Mouse (Mus musculus) limb, embryonic 11.5 days (tissue): Measurements from ENCODE around the gene Igsf9b. TPM values are rescaled to one million over a fixed set of nuclear protein-coding genes. Genes with fewer than 3 reads are reported as not detected.
A peak's percentile ranks its signal among the peaks of the same experiment; 100 is the strongest.

Source experiments
- ATAC-seq: fragments of 200-750 bp; cut with Nextera tagmentation; 2 replicates; pipeline ENCODE4 v1.8.0; 2017; ENCODE audit warnings: low read depth; ENCODE audit not compliant: insufficient number of reproducible peaks, low FRiP score, low TSS enrichment
- DNase-seq: peaks from one replicate; pipeline ENCODE4 v3.0.0-alpha.2; 2015; ENCODE audit warnings: low spot score
- H3K27ac ChIP-seq: fragments of 300-500 bp; sonication (generic); replicated peaks from 2 replicates; pipeline ENCODE4 v1.5.1; 2014; ENCODE audit warnings: low read depth, mild to moderate bottlenecking, low read length
- H3K27me3 ChIP-seq: fragments of 300-500 bp; sonication (generic); 2 replicates; pipeline ENCODE4 v1.6.1; 2014; ENCODE audit warnings: mild to moderate bottlenecking, low read length, mixed read lengths; ENCODE audit not compliant: control insufficient read depth, insufficient read depth
- H3K36me3 ChIP-seq: fragments of 300-500 bp; sonication (generic); 2 replicates; pipeline ENCODE4 v1.6.1; 2014; ENCODE audit warnings: mild to moderate bottlenecking, low read length, moderate library complexity, mixed read lengths; ENCODE audit not compliant: control insufficient read depth, insufficient read depth
- H3K4me1 ChIP-seq: fragments of 300-500 bp; sonication (generic); 2 replicates; pipeline ENCODE4 v1.6.1; 2014; ENCODE audit warnings: low read length, mixed read lengths; ENCODE audit not compliant: control insufficient read depth, insufficient read depth
- H3K4me2 ChIP-seq: fragments of 300-500 bp; sonication (generic); 2 replicates; pipeline ENCODE4 v1.6.1; 2014; ENCODE audit warnings: low read depth, mild to moderate bottlenecking, moderate library complexity; ENCODE audit not compliant: severe bottlenecking
- H3K4me3 ChIP-seq: fragments of 300-500 bp; sonication (generic); 2 replicates; pipeline ENCODE4 v1.5.1; 2014; ENCODE audit warnings: low read depth, low read length
- H3K9ac ChIP-seq: fragments of 300-500 bp; sonication (generic); 2 replicates; pipeline ENCODE4 v1.6.1; 2014; ENCODE audit warnings: mild to moderate bottlenecking, low read length
- H3K9me3 ChIP-seq: fragments of 300-500 bp; sonication (generic); 2 replicates; pipeline ENCODE4 v1.6.1; 2016; ENCODE audit warnings: low read length; ENCODE audit not compliant: control insufficient read depth
- WGBS: fragments of 180-500 bp; shearing (Covaris S2); extraction: QIAGEN DNeasy Blood & Tissue Kit; methylation state at CpG from one replicate; pipeline ENCODE4 v1.1.7; 2014; 5-methylcytosine and 5-hydroxymethylcytosine counted together
- polyA plus RNA-seq: library from polyadenylated mRNA; unstranded; fragments of >200 nt; fragmentation: Nextera tagmentation; extraction: Ambion mirVana; gene quantifications from 2 replicates; pipeline ENCODE4 v1.2.1, GENCODE M21; 2014

The Igsf9b gene
- polyA plus RNA-seq, 1 experiment from 2014 or later, result 2.9 TPM

GRCm38 (mm10) chr9:27300188-27300691 lies 1.2 kb downstream of the Igsf9b start:
- WGBS, result 0% methylated on average over 32 of the region's 32 CpGs
- Histone ChIP-seq H3K9ac (peak overlapping the region; percentile 22; the same call in 1 of the 2 replicates), H3K4me2 (peak overlapping the region; percentile 90), H3K9me3 (no peaks in the 10 kb centered on the region), H3K4me1 (peaks cover 26% of the 10 kb centered on the region), H3K4me3 (peak overlapping the region; percentile 67), H3K36me3 (no peaks in the 10 kb centered on the region), H3K27me3 (peaks cover 12% of the 10 kb centered on the region; the same call in 1 of the 2 replicates), H3K27ac (no peak overlapping the region)
- peak; percentile 57 for DNase-seq
- ATAC-seq, result no peak

GRCm38 (mm10) chr9:27300698-27301097 lies 1.7 kb downstream of the Igsf9b start:
- DNase-seq, result no peak
- Histone ChIP-seq H3K27ac (no peak overlapping the region), H3K4me1 (peaks cover 26% of the 10 kb centered on the region), H3K4me3 (peak overlapping the region; percentile 67), H3K27me3 (peaks cover 12% of the 10 kb centered on the region; the same call in 1 of the 2 replicates), H3K9me3 (no peaks in the 10 kb centered on the region), H3K4me2 (peak overlapping the region; percentile 90), H3K36me3 (no peaks in the 10 kb centered on the region), H3K9ac (no peak overlapping the region)
- WGBS, result 9% methylated on average over 4 of the region's 4 CpGs
- no peak for ATAC-seq

GRCm38 (mm10) chr9:27301486-27301885 lies 2.5 kb downstream of the Igsf9b start:
- Histone ChIP-seq H3K9ac (no peak overlapping the region), H3K27ac (no peak overlapping the region), H3K9me3 (no peaks in the 10 kb centered on the region), H3K36me3 (no peaks in the 10 kb centered on the region), H3K4me3 (no peak overlapping the region), H3K4me2 (no peak overlapping the region), H3K4me1 (peaks cover 26% of the 10 kb centered on the region), H3K27me3 (peaks cover 12% of the 10 kb centered on the region; the same call in 1 of the 2 replicates)
- DNase-seq (peak; percentile 82), ATAC-seq (peak; percentile 49)
- 12% methylated on average over 5 of the region's 5 CpGs for WGBS

- H3K27ac ChIP-seq, result no peak overlapping the region
- H3K9me3 ChIP-seq, result no peaks in the 10 kb centered on the region
- H3K9ac ChIP-seq, result no peak overlapping the region
- DNase-seq (no peak), ATAC-seq (no peak)
- WGBS, result 51% methylated on average over 5 of the region's 5 CpGs
- H3K36me3 ChIP-seq, result no peaks in the 10 kb centered on the region
- peaks cover 12% of the 10 kb centered on the region; the same call in 1 of the 2 replicates for H3K27me3 ChIP-seq
- no peak overlapping the region for H3K4me3 ChIP-seq
- no peak overlapping the region for H3K4me2 ChIP-seq
- peaks cover 26% of the 10 kb centered on the region for H3K4me1 ChIP-seq
Measured at GRCm38 (mm10) chr9:27302291-27302690, 3.3 kb downstream of the Igsf9b start.

- Histone ChIP-seq H3K4me3 (no peak overlapping the region), H3K27ac (no peak overlapping the region), H3K9ac (no peak overlapping the region), H3K36me3 (no peaks in the 10 kb centered on the region), H3K27me3 (peaks cover 12% of the 10 kb centered on the region; the same call in 1 of the 2 replicates), H3K4me2 (no peak overlapping the region), H3K4me1 (peaks cover 30% of the 10 kb centered on the region), H3K9me3 (no peaks in the 10 kb centered on the region)
- 68% methylated on average over 17 of the region's 17 CpGs for WGBS
- no peak for DNase-seq
- no peak for ATAC-seq
Measured at GRCm38 (mm10) chr9:27303571-27304484, 4.8 kb downstream of the Igsf9b start.

- no peak overlapping the region for H3K4me2 ChIP-seq
- DNase-seq (no peak), ATAC-seq (no peak)
- H3K9me3 ChIP-seq, result no peaks in the 10 kb centered on the region
- peaks cover 28% of the 10 kb centered on the region for H3K4me1 ChIP-seq
- H3K27me3 ChIP-seq, result peaks cover 10% of the 10 kb centered on the region; the same call in 1 of the 2 replicates
- H3K9ac ChIP-seq, result no peak overlapping the region
- no peak overlapping the region for H3K27ac ChIP-seq
- H3K4me3 ChIP-seq, result no peak overlapping the region
- 67% methylated on average over 5 of the region's 5 CpGs for WGBS
- no peaks in the 10 kb centered on the region for H3K36me3 ChIP-seq
Measured at GRCm38 (mm10) chr9:27304485-27305102, 5.6 kb downstream of the Igsf9b start.

GRCm38 (mm10) chr9:27305502-27305901 lies 6.5 kb downstream of the Igsf9b start:
- H3K9ac ChIP-seq, result no peak overlapping the region
- no peaks in the 10 kb centered on the region for H3K9me3 ChIP-seq
- no peak for ATAC-seq
- H3K27ac ChIP-seq, result no peak overlapping the region
- H3K4me1 ChIP-seq, result peaks cover 23% of the 10 kb centered on the region
- peaks cover 3% of the 10 kb centered on the region; the same call in 1 of the 2 replicates for H3K27me3 ChIP-seq
- H3K4me3 ChIP-seq, result no peak overlapping the region
- no peak overlapping the region for H3K4me2 ChIP-seq
- 62% methylated on average over 3 of the region's 3 CpGs for WGBS
- no peak for DNase-seq
- H3K36me3 ChIP-seq, result no peaks in the 10 kb centered on the region

GRCm38 (mm10) chr9:27306642-27307041 lies 7.6 kb downstream of the Igsf9b start:
- 23% methylated on average over 4 of the region's 4 CpGs for WGBS
- Histone ChIP-seq H3K4me1 (peaks cover 14% of the 10 kb centered on the region), H3K27me3 (no peaks in the 10 kb centered on the region)

More at GRCm38 (mm10) chr9:27306642-27307041, 7.6 kb downstream of the Igsf9b start:
- no peak for DNase-seq
- H3K27ac ChIP-seq, result no peak overlapping the region
- no peak overlapping the region for H3K9ac ChIP-seq
- no peak overlapping the region for H3K4me2 ChIP-seq
- no peak for ATAC-seq
- H3K4me3 ChIP-seq, result no peak overlapping the region
- no peaks in the 10 kb centered on the region for H3K36me3 ChIP-seq
- H3K9me3 ChIP-seq, result no peaks in the 10 kb centered on the region
